Mouse (Mus musculus) kidney, adult 18-20 months (tissue): ENCODE data around the gene Plcb3.

Source experiments
- DNase-seq: peaks from one replicate; pipeline ENCODE4 v3.0.0; 2021

Gene Plcb3

DNA sequence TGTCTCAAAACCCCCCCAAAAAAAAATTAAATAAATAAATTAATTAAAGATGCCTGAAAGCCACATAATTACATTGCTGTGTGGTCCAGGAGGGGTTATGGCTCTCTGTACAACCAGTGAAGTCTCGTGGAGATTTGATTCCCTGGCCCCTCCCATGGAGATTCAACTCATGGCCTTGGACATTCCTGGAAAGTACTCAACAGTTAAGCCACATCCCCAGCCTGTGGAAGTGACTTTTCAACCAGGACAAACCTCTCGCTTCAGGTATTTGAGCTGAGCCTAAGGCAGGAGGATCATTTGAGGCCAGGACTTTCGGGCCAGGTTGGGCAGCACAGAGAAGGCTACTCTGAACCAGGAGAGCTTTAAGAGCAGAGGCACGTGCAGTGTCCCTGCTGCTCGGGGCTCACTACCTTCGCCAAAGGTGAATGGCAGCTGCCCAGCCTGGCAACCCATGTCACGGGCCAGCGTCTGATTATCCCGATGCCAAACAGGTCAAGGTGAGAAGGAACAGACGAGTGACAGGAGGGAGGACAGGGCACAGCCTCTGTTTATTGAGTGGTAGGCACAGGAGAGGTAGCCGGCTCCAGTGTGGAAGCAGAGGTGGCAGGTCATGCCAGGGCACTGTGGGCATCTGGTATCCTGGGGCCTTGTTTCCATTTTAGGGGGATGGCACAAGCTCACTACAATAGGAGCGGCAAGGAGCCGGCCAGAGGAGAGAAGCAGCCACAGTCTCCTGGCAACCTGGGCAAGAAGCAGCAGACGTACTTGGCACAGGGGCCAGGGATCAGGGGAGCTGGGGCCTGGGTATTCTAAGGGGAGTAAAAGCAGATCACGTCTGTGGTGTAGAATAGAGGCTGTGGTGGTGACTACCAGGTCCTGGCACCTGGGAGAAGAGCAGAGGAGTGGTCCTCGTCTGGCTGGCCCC is 38.5 kb downstream of the Plcb3 start:
- no peak for DNase-seq

DNA sequence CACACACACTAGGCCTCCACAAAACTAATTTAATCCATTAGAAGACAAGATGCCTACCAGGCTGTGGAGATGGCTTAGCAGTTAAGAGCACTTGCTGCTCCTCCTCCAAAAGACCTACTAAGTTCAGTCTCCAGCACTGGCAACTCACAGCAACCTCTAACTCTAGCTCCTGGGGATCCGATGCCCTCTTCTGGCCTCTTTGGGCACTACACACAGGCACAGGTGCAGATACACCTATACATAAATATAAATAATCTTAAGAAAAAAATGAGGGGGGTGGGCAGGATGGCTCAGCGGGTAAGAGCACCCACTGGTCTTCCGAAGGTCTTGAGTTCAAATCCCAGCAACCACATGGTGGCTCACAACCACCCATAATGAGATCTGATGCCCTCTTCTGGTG is 40.0 kb downstream of the Plcb3 start:
- DNase-seq = no peak

DNA sequence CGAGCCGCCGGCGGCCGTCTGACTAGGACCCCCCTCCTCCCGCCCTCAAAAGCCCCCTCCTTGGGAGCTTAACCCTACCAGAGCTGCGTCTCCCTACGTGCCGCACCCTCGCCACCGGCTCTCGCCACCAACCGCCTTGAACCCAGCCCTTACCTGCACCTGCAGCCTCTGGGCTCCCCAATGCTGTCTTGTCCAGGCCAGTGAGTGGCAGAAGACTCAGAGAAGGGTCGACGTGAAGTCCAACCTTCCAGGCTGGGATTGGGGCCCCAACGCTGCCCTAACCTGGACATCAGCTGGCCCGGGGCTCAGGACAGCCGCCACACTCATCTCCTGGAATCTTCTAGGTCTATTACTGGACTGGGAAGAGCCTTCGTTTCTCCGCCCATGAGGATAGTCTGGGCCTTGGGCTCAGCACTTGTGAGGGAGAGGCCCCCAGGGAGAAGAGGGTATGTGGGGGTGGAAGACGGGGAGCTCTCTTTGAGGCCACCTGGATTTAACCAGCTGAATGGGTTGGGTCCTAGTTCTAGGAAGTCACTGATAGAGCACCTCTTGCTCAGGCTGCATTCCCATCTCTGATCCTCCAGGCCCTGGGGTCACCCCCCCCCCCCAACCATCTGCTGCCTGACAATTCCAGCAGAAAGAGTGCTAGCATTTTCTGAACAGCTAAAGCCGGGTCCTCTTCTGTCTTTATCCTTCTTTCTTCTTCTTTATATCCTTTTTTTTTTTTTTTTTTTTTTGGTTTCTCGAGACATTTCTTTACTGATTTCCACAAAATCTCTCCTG is 41.9 kb downstream of the Plcb3 start, which contains the start of gene Kcnk4:
Gene Kcnk4, minus strand, starts transcription at position 321 of the 783 bp plus-strand sequence.
- DNase-seq = no peak

GRCm38 (mm10) chr19:6933436-6934194 is 42.7 kb downstream of the Plcb3 start:
- DNase-seq = peak; percentile 44

DNA sequence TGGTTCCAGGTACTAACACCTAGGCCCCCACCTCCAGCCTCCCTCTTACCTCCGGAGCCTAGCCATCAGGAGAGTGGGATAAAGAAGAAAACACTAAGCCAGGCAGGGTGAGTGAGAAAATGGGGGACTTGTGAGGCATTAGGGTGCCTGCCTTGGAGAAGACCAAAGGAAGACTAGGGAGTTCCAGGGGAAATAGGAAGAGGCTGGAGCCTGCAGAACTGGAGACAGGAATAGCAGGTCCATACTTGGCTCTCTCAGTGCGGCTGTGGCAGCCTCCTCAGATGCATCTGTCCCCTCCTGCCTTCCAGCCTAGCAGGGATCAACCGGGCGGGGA is 43.2 kb downstream of the Plcb3 start:
- DNase-seq = no peak

- DNase-seq = no peak
These were observed 44.3 kb downstream of the Plcb3 start for GRCm38 (mm10) chr19:6932018-6932417.

DNA sequence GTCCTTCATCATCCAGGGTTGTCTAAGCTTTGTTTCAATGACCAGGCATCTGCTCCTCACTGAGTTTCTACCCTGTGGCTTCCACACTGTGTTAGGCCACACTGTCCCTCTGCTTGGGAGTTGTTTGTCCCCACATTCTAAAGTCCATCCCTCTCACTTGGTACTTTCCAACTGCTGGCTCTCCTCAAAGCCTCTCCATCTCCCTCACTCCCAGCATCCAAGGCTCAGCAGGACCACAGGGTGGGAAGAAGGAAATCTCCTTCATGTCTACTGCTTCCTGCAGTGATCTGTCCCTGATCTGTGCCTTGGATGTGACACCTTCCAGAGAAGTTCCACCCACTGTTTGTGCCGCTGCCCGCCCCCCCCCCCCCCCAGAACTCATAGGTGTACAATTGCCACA is 45.3 kb downstream of the Plcb3 start:
- no peak for DNase-seq

GRCm38 (mm10) chr19:6928080-6928479 is 48.2 kb downstream of the Plcb3 start:
- DNase-seq = no peak

- DNase-seq = peak; percentile 63
These were observed 49.6 kb downstream of the Plcb3 start for GRCm38 (mm10) chr19:6926559-6927255.

DNA sequence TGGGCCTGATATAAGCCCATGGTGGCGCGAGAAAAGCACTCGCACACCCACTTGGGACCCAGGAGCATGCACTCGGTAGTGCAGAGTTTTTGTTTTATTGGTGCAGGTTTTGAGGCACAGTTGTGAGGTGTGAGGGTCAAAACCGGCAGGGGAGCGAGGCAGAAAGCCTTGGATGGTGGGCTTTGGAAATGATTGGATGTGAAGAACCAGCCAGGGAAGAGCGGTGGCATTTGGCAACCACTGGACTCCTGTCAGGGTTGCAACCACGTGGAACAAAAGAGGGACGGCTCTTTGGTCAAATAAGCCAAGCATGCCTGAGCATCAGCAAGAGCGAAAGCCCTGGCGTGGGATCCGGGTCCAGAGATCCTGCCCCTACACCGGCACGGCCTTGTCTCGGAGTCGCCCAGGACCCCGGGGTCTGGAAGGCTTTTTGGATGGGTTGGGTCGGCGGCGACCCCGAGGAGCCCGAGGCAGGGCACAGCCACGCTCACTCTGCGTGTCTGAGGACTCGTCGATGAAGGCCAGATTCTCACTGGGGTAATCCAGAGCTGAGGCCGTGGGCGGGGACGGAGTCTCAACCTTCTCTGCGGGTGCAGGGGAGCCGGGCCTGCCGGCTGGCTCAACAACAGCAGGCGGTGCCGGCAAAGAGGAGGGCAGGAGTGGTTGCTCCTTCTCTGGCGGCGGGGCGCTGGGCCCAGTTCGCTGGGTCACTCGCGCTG is 50.5 kb downstream of the Plcb3 start:
- DNase-seq = no peak

DNA sequence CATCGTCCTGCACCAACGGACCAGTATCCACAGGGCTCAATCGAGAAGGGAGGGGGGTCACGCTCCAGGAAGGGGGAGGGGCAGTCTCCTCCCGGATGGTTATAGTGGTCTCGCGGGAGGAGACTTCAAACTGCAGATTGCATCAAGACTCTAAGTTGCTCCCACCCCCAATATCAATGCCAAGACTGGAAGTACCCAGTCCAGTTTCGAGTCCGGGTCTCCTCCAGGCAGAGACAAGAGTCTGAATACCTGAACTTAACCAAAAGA is 51.0 kb downstream of the Plcb3 start, which contains the start of gene Catsperz:
Gene Catsperz, minus strand, starts transcription at position 74 of the 267 bp plus-strand sequence.
- DNase-seq = no peak

- peak; percentile 93 for DNase-seq
These were observed 51.6 kb downstream of the Plcb3 start for GRCm38 (mm10) chr19:6924461-6925306.

DNA sequence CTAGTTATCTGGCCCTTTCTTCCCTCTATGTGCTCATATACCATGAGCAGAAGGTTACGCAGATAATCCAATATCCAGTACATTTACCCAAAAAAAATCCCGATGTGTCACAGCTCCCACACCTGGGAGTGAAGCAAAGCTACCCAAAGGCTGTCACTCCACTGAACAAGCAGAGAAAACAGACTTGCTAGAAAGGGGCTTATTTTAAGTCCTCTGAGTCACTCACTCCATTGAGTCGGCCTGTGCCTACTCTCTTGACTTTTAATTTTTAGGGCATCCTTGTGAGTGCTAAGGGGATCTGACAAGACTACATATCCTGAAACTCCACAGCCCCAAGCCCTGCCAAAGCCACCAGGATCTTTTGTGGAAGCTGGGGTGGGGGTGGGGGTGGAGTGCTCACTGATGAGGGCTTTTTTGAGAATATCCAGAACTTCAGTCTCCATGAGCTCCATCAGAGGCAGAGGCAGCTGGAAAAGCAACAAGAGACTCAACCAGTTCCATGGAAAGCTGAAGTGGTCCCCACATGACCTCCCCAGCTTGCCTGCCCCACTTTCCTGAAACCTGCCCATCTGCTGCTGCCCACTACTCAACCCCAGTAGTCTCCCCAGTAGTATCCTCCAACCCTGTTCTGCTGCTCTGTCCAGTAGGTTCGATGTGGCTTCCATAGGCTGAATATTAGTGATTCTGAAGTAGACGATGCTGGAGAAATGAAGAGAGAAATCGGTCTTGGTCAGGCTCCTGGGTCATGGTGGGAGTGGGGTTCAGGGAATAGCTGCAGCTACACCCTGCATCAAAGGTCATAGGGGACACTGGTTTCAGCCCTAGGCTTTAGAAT is 53.2 kb downstream of the Plcb3 start:
- DNase-seq = no peak

DNA sequence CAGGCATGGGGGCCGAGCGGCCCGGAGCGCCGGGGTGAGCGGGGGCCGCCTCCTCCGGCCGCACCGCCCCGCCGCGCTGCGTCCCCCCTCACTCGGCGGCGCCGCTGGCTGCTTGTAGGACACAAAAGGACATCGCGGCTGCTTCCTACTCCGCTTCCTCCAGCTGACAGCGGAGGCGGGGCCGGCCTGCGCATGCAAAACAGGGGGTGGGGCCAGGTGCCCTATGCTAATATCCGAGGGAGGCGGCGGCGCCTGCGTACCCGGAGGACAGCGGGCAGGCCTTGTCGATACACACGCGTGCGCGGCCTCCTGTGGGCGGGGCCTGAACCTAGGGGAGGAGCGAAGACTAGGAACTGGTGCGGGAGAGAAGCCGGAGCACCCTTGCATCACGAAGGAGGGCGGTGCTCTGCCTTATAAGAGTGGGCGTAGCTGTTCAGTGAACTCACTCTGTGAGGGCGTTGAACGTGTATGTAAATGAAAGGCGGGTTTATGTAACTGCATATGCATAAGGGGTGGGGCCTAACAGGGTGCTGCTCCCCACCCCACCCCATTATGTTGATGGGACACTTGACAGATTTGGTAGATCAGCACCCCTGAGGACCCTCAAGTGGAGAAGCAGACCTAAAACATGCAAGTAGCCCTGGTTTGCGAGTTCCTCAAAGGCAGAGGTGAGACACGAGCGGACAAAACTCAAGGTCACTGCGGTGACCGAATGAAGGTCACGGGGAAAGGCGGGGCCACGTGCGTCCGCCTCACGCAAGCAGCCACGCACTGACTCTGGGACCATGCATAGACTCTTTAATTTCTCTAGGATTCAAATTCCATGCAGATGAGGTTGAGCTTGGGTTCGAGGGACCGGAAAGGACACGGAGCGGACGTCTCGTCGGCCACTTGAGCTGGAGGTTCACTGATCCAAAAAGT is 54.4 kb downstream of the Plcb3 start, which contains the start of gene Esrra:
Gene Esrra, minus strand, starts transcription at position 167 of the 921 bp plus-strand sequence.
- peak; percentile 100 for DNase-seq

GRCm38 (mm10) chr19:6920741-6921636 is 55.3 kb downstream of the Plcb3 start:
- no peak for DNase-seq

- DNase-seq = peak; percentile 75
These were observed 56.2 kb downstream of the Plcb3 start for GRCm38 (mm10) chr19:6919876-6920740.

DNA sequence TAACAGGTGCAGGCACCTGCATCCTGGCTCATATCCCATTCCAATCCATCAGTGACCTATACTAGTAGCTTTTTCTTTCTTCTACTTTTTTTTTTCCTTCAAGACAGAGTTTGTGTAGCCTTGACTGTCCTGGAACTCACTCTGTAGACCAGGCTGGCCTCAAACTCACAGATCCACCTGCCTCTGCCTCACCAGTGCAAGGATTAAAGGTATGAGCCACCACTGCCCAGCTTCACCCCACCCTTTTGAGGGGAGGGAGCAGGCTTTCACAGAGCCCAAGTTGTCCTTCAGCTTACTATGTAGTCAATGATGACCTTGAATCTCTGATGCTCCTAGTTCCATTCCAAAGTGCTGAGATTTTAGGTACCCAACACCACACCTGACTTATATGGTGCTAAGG is 56.8 kb downstream of the Plcb3 start:
- no peak for DNase-seq
